Mouse (Mus musculus) erythroid progenitor cell, adult 5-6 weeks (primary cell): ENCODE results near the gene Arhgef18. TPM values are rescaled to one million over a fixed set of nuclear protein-coding genes. Genes with fewer than 3 reads are reported as not detected.

Source experiments
- ATAC-seq: replicated peaks from 2 replicates; pipeline ENCODE4 v1.8.0; 2016; ENCODE audit warnings: moderate number of reproducible peaks, mild to moderate bottlenecking, moderate TSS enrichment, inconsistent platforms; ENCODE audit not compliant: poor library complexity, low FRiP score, severe bottlenecking
- total RNA-seq, 2 experiments: library from RNA; stranded (forward) in 1 of 2; stranded (reverse) in 1 of 2; fragments of 150-400 nt in 1 of 2; fragments of 186-747, 209-891 nt in 1 of 2; gene quantifications; 2 replicates each; pipeline versions ENCODE4 v1.2.3 to v1.2.4; 2015 to 2017; ENCODE audit warnings: low replicate concordance in 2 of 2

The Arhgef18 gene
- total RNA-seq (2015; ENCODE audit: low replicate concordance) (7.2 and 7.5 TPM in 2 replicates), total RNA-seq (2017; ENCODE audit: low replicate concordance) (3.0 and 5.4 TPM in 2 replicates)

DNA sequence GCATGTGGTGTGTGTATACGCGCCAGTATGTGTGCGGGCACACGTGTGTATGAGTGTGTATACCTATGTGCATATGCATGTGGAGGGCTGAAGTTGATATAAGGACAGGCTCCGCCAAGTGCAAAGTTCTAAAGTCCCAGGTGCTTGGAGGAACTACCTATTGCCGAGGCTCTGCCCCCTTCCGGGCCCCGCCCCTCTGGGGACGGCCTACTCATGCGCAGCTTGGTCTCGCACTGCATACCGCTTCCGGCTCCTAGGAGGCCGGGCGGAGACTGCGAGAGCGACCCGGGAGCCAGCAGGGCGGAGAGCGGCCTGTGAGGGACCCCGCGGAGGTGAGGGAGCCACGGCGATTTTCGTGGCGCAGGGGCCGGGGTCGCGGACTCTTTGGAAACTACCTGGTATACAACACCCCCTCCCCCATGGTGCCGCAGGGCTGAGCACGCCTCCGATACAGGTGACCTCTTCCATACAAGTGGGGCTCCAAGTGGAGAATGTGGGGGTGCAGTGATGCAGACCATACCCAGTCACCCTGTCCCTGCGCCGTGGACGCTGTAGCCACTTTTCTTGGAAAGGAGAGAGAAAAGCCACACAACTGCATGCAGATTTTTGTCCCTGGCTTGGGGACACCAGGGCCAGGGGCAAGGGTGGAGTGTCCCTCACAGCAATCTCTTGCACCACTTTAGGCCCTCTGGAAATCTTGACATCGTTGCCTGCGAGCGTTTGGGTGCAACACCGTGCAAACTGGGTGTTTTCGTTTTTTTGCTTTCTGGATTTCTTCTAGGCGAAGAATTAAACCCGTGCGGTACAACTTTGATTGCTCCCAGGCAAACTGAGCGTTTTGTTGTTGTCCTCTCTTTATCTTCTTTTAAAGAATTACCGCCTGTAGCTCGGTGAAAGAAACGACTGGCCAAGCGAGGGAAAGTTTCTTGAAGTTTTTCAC is at the start of gene Arhgef18:
Arhgef18 (plus strand) TSS at position 236 of the 940 bp plus-strand sequence.
- ATAC-seq = peak; percentile 82

DNA sequence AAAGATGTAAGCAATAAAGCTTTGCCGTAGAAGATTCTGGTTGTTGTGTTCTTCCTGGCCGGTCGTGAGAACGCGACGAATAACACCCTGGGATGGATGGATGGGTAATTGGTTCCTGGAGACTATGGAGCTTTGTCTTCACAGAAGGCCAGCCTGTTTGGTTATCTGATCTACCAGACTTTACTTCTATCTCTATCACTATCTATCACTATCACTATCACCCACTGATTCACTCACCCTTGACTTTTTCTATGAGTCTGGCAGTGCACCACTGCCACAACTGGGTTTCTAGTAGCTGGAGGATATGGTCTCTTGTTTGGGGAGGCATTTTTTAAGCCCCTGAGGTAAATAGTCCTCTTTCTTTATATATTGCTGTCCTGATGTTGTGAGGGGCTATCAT is 47.5 kb upstream of the Arhgef18 start:
- no peak for ATAC-seq

DNA sequence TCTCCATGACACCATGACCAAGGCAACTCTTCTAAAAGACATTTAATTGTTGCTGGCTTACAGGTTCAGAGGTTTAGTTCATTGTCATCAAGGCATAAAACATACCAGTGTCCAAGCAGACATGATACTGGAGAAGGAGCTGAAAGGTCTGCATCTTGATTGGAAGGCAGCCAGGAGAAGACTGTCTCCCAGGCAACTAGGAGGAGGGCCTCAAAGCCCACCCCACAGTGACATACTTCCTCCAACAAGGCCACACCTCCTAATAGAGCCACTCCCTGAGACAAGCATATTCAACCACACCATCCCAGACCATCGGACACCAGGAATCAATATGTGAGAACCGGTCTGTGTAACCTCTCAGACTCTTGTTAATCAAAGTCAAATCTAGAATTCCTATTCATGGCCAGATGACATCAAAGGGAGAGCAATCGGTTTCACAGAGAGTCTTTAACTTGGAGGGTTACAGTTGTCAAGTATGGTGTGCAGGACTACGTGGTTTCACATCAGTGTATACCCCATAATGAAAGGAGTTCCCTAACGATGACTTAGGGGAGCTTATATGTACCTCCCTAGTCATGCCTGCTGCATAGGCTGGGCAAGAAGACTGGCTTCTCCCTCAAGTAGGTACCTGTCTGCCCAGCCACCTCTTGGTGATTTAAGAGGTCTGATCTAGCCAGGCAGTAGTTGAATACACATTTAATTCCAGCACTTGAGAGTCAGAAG is 46.0 kb upstream of the Arhgef18 start:
- ATAC-seq = no peak

DNA sequence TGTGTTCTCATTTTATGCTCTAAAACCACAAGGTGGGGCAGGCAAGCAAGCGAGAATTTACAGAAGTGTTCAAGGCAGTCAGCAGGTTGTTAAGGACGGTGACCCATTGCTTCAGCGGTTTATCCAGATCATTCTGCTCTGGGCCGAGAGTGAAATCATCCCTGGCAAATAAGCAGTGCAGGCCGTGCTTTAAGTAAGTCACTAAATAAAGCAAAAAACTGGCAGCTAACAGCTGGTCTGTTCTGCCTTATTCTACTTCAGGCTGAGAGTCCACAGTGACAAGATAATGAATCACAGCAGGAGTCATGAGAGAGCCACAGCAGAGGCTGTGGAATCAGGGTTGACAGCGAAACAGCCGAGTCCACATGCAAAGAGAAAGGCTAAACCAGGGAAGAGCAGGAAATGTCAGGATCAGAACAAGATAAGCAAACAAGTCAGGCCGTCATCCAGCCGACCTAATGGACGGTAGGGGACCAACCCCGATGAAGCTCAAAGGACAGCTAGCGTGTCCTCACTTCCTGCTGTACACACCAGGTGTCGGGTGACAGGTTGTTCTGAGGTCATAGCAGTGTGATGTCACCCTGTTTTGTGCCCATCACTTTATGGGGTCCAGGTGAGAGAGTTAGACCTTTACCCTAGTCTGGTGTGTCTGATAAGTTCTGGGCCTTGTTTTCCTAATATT is 44.5 kb upstream of the Arhgef18 start:
- ATAC-seq = no peak

DNA sequence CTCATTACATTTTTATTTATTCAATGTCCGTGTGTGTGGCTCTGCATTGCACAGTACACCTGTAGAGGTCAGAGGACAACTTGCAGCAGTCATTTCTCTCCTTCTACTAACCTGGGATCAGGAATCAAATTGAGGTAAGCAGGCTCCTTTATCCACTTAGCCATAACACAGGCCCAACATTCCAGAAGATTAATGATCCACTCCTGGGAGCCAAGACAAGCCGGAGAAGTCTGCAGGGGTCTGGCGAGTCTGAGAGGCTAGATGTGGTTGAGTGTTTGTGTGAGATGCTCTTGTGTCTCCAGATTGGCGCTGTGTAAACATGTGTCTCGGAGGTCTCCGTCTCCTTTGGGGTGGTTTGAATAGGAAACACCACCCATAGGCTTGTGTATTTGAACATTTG is 42.1 kb upstream of the Arhgef18 start:
- ATAC-seq = no peak

DNA sequence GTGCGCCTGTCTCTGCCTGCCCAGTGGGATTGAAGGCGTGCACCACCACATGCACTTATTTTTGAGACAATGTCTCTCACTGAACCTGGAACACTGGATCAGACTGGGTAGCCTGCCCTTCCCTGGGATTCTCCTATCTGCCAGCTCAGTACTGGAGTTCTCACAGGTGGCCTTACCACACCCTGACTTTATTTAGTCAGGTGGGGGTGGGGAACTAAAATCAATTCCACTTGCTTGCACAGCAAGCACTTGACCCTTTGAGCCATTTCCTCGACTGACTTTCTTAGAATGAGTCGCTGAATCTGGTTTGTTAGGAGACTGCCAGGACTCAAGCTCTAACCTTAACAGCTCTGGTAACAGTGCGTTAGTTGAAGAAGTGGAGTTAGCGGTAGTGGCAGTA is 40.1 kb upstream of the Arhgef18 start:
- ATAC-seq = no peak

DNA sequence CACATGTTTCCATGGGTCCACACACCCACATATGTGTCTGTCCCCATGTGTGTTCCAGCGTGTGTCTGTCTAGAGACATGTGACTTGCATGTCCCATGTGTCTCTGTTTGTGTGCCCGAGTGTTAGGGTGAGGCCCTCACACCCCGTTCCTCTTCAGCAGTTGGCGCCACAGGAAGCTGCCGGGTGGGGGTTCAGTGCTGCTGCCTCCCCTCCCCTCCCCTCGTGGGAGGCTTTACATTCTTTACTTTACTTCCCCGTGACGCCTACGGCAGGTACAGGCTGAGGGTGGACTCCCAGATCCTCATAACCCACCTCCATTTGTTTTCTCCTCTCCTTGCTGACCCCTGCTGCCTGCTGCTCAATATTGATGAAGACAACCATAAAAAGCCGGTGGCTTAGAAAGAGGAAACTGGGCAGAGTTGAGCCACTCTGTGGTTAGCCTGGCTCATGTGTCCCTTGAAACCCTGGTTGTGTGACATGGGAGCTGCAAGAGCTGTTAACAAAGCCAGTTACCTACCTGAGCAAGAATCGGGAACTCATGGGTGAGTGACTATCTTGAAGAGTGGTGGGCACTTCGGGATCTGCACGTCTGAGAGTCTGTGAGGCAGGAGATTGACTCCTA is 39.5 kb upstream of the Arhgef18 start, which contains the start of gene A430078G23Rik:
A430078G23Rik (plus strand) TSS at position 227 of the 622 bp plus-strand sequence.
- ATAC-seq = no peak

DNA sequence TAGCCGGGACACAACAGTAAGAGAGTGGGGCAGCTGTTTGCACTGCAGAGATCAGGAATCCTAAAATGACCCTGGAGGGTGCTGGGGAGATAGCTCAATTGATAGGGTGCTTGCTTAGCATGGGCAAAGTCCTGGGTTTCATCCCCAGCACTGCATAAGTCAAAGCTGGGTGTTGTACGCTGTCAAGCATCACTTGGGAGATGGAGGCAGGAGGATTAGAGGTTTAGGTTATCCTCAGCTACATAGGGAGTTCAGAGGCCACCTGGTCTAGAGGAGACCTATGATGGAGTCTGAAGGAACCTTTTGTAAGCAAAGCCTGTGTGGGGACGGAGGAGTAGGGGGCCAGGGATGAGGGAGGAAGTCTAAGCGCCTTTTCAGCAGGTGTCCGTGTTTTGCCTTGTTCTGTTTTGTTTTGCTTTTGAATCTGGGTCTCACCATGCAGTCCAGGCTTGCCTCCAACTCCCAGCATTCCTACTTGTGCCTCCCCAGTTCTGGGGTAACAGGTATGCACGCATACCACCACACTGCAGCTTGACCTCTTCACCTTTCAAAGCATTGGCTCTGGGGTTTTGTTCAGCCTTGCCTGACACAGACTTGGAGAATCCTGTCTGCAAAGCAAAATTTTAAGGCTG is 38.9 kb upstream of the Arhgef18 start:
- ATAC-seq = no peak

DNA sequence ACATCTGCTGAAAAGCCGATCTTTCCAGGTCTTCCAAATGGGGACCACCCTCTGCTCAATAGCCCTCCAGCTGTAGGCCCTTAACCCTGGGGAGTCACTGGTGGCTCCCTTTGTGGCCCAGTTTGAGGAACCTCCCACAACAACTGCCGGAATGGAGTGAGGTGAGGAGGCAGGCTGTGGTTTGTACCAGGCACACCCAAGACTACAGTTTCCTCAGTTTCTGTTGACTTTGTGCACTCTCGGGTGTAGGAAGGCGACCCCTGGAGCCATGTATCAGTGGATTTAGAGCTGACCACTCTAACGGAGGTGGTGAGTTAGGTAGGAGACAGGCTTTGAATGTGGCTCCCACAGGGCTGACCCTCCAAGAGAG is 38.4 kb upstream of the Arhgef18 start:
- no peak for ATAC-seq

DNA sequence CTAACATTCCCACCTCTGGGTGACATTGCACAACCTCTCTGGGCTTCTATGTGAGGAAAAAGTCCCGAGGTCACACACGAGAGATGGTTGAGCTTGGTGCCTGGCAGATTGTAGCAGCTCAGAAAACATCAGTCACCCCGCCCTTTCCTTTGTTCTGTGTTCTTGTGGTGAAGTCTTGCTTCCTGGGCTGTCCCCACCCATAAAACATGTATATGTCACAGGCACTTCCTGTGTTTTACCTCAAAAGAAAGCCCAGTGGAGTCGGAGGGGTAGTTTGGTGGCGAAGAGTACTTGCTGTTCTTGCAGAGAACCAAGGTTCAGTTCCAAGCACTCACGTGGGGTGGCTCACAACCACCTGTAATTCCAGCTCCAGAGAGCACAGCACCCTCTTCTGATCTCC is 37.2 kb upstream of the Arhgef18 start:
- ATAC-seq = no peak

DNA sequence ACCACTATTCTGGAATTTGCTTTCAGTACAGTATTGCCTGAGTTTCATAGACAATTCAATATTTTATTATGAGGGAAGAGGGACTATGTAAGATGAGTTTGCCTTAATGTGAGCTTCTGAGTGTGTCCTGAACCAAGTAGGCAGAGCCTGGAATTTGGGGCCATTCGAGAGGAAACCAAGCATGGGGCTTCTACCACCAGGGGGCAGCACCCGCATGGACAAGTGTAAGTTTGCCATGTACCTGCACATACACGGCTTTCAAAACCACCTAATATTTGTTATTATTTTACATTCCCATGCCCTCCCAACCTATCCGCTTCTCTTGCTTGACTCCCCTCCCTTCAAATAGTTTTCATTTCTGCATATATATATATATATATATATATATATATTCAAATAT is 34.7 kb upstream of the Arhgef18 start:
- 0 out of 2 replicates have a peak, but pooled peaks have one; percentile 54 for ATAC-seq

DNA sequence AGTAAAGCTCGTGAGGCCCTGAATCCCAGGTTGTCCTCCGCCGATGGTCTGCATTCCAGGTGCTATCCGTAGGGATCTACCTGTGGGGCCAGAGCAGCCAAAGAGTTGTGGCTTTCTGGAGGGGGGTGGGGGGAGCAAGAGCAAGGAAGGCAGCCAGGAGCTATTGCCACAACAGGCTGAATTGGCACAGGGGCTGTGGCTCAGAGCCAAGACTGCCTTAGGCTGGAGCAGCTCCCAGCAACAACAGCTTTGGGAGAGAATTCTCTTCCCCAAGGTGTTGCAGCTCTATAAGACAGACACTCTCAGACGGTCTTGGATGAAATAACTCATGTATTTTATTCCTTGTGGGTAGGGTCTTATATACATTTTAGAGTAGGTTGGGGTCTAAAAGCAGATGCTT is 25.7 kb upstream of the Arhgef18 start:
- ATAC-seq = no peak

DNA sequence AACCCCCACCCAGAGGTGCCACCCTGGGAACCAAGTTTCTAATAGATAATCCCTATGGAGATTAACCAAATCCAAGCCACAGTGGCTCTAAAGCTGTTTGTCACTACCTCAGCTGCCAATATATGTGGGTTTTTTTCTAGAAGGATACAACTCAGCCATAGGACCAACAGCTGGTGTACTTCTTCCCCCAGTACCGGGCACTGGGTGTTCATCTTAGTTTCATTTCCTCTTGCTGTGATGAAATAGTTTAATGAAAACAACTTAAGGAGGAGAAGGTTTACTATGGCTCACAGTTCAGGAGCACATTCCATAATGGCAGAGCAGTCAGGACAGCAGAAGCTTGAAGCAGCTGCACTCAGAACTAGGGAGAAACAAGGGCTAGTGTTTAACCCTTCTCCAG is 24.7 kb upstream of the Arhgef18 start:
- no peak for ATAC-seq

DNA sequence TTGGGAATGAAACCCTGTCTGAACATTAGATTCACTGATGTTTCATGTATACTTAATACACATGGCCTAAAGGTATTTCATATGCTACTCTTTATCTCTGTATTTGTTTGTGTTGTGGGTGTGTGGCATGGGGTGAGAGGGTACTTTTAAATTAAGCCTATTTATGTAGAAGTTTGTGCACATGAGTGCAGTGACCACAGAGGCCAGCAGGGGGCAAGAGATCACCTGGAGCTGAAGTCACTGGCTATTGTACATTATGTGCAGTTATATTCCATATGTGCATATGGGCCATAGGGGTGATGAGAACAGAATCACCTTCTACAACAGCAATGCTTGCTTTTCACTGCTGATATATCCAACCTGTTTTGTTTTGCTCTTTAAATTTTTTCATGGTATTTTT is 17.1 kb upstream of the Arhgef18 start:
- ATAC-seq = no peak

DNA sequence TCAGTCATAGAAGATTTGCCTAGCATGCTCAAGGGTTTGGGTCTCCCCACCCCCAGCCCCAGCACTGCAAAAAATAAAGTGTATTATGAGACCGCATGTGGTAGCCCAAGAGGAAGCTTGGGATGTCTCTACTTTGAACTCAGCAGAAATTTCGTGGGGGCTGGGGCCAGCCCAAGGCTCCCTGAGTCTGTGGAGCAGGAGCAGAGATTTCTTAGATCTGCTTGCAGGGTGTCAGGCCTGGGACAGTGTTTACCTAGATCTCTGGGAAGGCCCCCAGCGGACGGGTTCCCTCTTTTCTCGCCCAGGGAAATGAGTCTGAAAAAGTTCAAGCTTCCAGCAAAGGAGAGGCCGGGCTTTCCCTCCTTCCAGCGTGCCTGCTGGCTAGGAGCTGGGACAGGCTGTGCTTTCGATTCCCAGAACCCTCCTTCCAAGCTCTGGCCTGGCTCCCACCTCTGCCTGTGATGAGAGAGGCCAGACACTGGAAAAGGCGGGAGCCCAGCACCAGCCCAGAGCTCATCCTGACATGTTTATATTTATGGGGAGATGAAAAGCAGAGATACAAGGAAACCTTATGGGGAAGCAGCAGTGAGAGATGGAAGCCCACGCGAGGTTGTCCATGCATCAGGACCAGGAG is 16.0 kb upstream of the Arhgef18 start:
- ATAC-seq = no peak

DNA sequence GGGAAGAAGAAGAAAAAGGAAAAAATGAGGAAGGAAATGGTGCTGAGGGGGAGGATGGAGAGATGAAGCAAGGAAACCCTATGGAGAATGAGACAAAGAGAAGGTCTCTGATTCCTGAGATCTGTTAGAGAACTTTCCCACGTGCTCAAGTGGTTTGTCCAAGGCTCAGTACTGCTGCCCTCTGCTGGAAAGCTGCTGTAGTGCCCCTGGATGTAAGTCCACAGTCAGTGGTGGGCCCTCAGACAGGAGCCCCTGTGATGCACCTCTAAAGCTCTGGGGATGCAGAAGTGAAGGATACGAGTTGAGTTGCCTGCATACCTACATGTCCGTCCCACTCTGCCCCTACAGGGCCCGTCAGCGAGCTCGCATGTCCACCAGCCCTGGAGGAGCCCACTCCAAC is 5.5 kb upstream of the Arhgef18 start:
- peak; percentile 66; the same call in 1 of the 2 replicates for ATAC-seq

DNA sequence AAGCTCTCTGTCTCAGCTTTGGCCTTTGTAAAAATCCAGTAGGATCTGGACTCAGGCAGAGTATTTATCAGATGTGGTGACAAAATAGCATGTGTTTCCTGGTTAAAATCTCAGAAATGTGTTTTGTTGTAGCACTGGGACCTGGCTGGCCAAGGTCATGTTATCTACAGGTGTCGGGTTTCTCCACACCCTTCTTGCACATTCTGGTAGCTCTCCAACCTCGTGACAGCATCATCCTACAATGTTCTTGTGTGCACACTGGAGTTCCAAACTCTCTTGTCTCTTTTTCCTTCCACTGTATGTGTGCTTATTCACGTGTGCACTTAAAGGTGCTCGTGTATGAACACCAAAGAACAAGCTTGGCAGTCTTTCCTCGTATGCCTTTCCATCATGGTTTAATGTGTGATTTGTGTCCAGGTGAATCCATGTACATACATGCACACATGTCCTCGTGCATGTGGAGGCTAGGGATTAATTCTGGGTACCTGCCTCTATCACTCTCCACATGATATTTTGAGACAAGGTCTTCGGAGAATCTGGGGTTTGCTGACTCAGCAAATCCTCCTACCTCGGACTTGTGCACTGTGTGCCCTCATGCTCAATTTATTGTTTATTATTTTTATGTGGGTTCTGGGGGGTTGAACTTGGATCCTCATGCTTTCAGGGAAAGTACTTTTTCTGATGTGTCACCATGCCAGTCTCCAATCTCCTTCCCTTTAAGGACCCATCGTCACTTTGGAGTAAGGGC is 4.0 kb upstream of the Arhgef18 start:
- no peak for ATAC-seq

DNA sequence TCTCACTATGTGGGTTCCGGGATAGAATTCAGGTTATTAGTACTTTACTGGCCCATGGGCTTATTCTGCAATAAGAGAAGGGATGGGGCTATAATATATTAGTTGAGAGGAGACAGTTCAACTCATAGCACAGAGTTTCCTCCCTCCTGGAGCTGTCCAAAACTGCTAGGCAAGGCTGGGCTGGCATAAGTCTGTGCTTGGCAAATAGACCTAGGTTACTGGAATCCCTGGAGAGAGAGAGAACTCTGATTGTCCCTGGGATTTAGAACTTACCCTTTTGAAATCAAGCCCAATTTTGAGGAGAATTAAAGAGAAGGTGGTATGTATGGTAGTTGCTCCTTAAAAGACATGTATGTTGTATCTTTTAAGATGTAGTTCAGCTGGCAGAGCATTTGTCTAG is 3.3 kb upstream of the Arhgef18 start:
- no peak for ATAC-seq
